Mouse (Mus musculus): Measurements from ENCODE around the gene Nepn.

GRCm38 (mm10) chr10:52434836-52435235 is 46.1 kb downstream of the Nepn start:
- TF ChIP-seq CTCF (IDR thresholded peaks at IDR 0.05): no peak
- TF ChIP-seq EP300 (IDR thresholded peaks at IDR 0.05): no peak
